Mouse (Mus musculus) ES-Bruce4 (cell line): ENCODE measurements around the gene Eid1. TPM values are rescaled to one million over a fixed set of nuclear protein-coding genes. Genes with fewer than 3 reads are reported as not detected.
A peak's percentile ranks its signal among the peaks of the same experiment; 100 is the strongest.

Experiments used
- H3K27ac ChIP-seq: 2 replicates; pipeline ENCODE4 v1.5.1; 2012; ENCODE audit warnings: low read length, inconsistent platforms; ENCODE audit not compliant: insufficient read depth
- H3K27me3 ChIP-seq: 2 replicates; pipeline ENCODE4 v1.6.1; 2012; ENCODE audit warnings: mild to moderate bottlenecking, low read length, inconsistent platforms; ENCODE audit not compliant: control insufficient read depth, poor library complexity, insufficient read depth, severe bottlenecking
- H3K36me3 ChIP-seq: 2 replicates; pipeline ENCODE4 v1.6.1; 2012; ENCODE audit warnings: inconsistent platforms, mild to moderate bottlenecking, low read length, moderate library complexity; ENCODE audit not compliant: control insufficient read depth, poor library complexity, insufficient read depth, severe bottlenecking
- H3K4me1 ChIP-seq: one replicate; pipeline ENCODE4 v1.8.1; 2011; ENCODE audit warnings: low read length; ENCODE audit not compliant: control insufficient read depth, insufficient read depth
- H3K4me3 ChIP-seq: 2 replicates; pipeline ENCODE4 v1.5.1; 2011; ENCODE audit warnings: low read depth, mild to moderate bottlenecking, low read length
- H3K9ac ChIP-seq: 2 replicates; pipeline ENCODE4 v1.6.1; 2012; ENCODE audit warnings: low read depth, mild to moderate bottlenecking, inconsistent platforms; ENCODE audit not compliant: poor library complexity, severe bottlenecking
- H3K9me3 ChIP-seq: replicated peaks from 2 replicates; pipeline ENCODE4 v1.6.1; 2012; ENCODE audit warnings: mild to moderate bottlenecking, low read length, inconsistent platforms; ENCODE audit not compliant: control insufficient read depth, poor library complexity, insufficient read depth, severe bottlenecking
- CTCF ChIP-seq: IDR thresholded peaks from one replicate; pipeline ENCODE4 v1.8.1; 2011; ENCODE audit warnings: low read depth, low read length
- EP300 ChIP-seq: IDR thresholded peaks from 2 replicates; pipeline ENCODE4 v1.6.1; 2011; ENCODE audit warnings: low read depth, low read length; ENCODE audit not compliant: insufficient read depth
- POLR2A ChIP-seq: IDR thresholded peaks from one replicate; pipeline ENCODE4 v1.8.1; 2011; ENCODE audit warnings: low read length; ENCODE audit not compliant: insufficient read depth
- polyA plus RNA-seq: library from polyadenylated mRNA; stranded (reverse); fragments of >200 nt; gene quantifications from 2 replicates; pipeline ENCODE4 v1.2.4, GENCODE M21; 2011; ENCODE audit warnings: low read depth; ENCODE audit not compliant: missing spikeins, insufficient read depth, insufficient read length

Eid1 gene
- 14.7 and 15.2 TPM in 2 replicates for polyA plus RNA-seq

DNA sequence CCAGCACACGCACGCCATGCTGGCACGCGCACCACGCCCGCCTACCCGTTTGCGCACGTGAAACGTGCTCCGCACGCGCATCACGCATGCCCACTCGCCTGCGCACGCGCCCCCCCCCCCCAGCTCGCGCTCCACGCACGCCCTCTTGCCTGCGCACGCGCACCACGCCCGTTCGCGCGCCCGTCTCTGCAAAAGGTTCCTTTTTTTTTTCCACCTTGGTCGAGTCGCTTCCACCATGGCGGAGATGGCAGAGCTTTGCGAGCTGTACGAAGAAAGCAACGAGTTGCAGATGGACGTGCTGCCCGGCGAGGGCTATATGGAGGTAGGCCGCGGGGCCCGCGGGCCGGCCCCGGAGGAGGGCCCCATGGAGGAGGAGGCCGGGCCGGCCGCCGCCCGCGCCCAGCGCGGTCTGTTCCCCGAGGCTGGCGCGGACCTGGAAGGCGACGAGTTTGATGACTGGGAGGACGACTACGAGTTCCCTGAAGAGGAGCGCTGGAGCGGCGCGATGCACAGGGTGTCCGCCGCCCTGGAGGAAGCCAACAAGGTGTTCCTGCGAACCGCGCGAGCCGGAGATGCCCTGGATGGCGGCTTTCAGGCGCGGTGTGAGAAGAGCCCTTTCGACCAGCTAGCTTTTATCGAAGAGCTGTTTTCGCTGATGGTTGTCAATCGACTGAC lies at the start of gene Eid1:
Eid1 (plus strand) TSS at position 139 of the 675 bp plus-strand sequence.
- Histone ChIP-seq H3K4me3 (peak within 1 kb of the TSS; percentile 66), H3K36me3 (no peaks in the 10 kb centered on the region), H3K27ac (no peak within 1 kb of the TSS), H3K9me3 (peaks cover 12% of the 10 kb centered on the region), H3K27me3 (no peaks in the 10 kb centered on the region; the same call in 1 of the 2 replicates), H3K4me1 (no peaks in the 10 kb centered on the region), H3K9ac (peak within 1 kb of the TSS; percentile 62)
- TF ChIP-seq EP300 (no peak), CTCF (no peak), POLR2A (no peak)

GRCm38 (mm10) chr2:125623211-125623610 lies 49.7 kb upstream of the Eid1 start:
- Histone ChIP-seq H3K9me3 (no peaks in the 10 kb centered on the region), H3K4me3 (no peak overlapping the region), H3K4me1 (no peaks in the 10 kb centered on the region), H3K27me3 (no peaks in the 10 kb centered on the region), H3K9ac (no peak overlapping the region), H3K27ac (no peak overlapping the region), H3K36me3 (peaks cover 18% of the 10 kb centered on the region)
- TF ChIP-seq POLR2A: no peak
- no peak for TF ChIP-seq CTCF
- TF ChIP-seq EP300: no peak

- Histone ChIP-seq H3K36me3 (peaks cover 11% of the 10 kb centered on the region), H3K27me3 (no peaks in the 10 kb centered on the region), H3K4me1 (no peaks in the 10 kb centered on the region), H3K27ac (no peak overlapping the region), H3K9me3 (peaks cover 8% of the 10 kb centered on the region; the same call in 1 of the 2 replicates), H3K4me3 (peak overlapping the region; percentile 78), H3K9ac (peak overlapping the region; percentile 86)
- TF ChIP-seq POLR2A (no peak), CTCF (no peak), EP300 (no peak)
Measured at GRCm38 (mm10) chr2:125624127-125624685, 48.7 kb upstream of the Eid1 start.

DNA sequence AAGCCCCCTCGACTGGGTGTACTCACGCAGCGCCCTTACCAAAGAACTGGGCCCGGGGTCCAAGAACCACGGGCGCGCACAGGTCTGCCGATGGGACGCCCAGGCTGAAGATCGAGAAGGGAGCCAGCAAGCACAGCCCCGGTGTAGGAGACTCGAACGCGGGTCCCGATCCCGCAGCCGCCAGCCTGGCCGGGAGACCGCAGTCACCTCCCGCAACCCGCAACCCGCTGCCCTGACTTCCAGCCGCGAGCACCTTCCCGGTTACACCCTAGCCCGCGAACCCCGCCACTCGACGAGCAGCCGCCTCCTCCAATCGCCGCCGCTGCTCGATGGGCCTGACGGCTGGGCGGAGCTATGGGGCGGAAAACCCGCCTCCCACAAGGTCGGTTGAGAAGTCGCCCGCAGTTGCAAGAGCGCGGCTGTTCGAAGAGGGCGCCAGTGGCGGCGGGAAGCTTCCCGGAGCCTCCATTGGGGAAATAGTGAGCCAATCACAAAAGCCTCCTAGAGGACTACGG lies 48.0 kb upstream of the Eid1 start, which contains the start of gene Cep152:
Cep152 (minus strand) TSS at position 277 of the 515 bp plus-strand sequence.
- Histone ChIP-seq H3K4me1 (no peaks in the 10 kb centered on the region), H3K4me3 (peak within 1 kb of the TSS; percentile 78), H3K9ac (peak within 1 kb of the TSS; percentile 86), H3K27ac (no peak within 1 kb of the TSS), H3K27me3 (no peaks in the 10 kb centered on the region), H3K36me3 (peaks cover 5% of the 10 kb centered on the region; the same call in 1 of the 2 replicates), H3K9me3 (peaks cover 13% of the 10 kb centered on the region)
- TF ChIP-seq EP300 (0 out of 2 replicates have a peak, but pooled peaks have one; percentile 6), CTCF (peak; percentile 1), POLR2A (no peak)

GRCm38 (mm10) chr2:125626536-125626935 lies 46.4 kb upstream of the Eid1 start:
- TF ChIP-seq POLR2A: no peak
- TF ChIP-seq EP300: no peak
- TF ChIP-seq CTCF: no peak
- Histone ChIP-seq H3K27me3 (no peaks in the 10 kb centered on the region), H3K4me1 (no peaks in the 10 kb centered on the region)

More at GRCm38 (mm10) chr2:125626536-125626935, 46.4 kb upstream of the Eid1 start:
- no peak overlapping the region for H3K27ac ChIP-seq
- H3K4me3 ChIP-seq: no peak overlapping the region
- H3K9me3 ChIP-seq: peaks cover 20% of the 10 kb centered on the region
- no peaks in the 10 kb centered on the region for H3K36me3 ChIP-seq
- H3K9ac ChIP-seq: no peak overlapping the region
